Mouse (Mus musculus) left cerebral cortex, adult 18-20 months (tissue): Measurements from ENCODE around the gene Anxa5. TPM values are rescaled to one million over a fixed set of nuclear protein-coding genes. Genes with fewer than 3 reads are reported as not detected.
A peak's percentile ranks its signal among the peaks of the same experiment; 100 is the strongest.

Experiments
- DNase-seq, 2 experiments: peaks; one replicate each; pipeline ENCODE4 v3.0.0; 2021 to 2022; ENCODE audit warnings: low spot score in 2 of 2, mixed read lengths in 1 of 2
- long read RNA-seq, 2 experiments: library from polyadenylated mRNA; stranded (forward); transcript quantifications; one replicate each; pipeline ENCODE4 v2.0.0; 2021
- total RNA-seq, 2 experiments: library from RNA; stranded (reverse); gene quantifications; 2 replicates each; pipeline ENCODE4 v1.2.3; 2021

The Anxa5 gene
- total RNA-seq: 10 to 100 TPM; 71.6 to 82.2 TPM
- long read RNA-seq, experiment 1, transcript Anxa5-201 (13 exons, 1,731 nt): major isoform, 137 of 147 reads
- long read RNA-seq, experiment 1, partial matches to known transcripts: 4 of 147 reads
- long read RNA-seq, experiment 1, other reads (novel, unspliced or antisense): 6 of 147 reads
- long read RNA-seq, experiment 2, transcript Anxa5-201 (13 exons, 1,731 nt): major isoform, 110 of 116 reads
- long read RNA-seq, experiment 2, partial matches to known transcripts: 3 of 116 reads
- long read RNA-seq, experiment 2, other reads (novel, unspliced or antisense): 3 of 116 reads

GRCm38 (mm10) chr3:36475532-36476087 is at the start of gene Anxa5, which contains the start of gene 1810062G17Rik:
Gene Anxa5, minus strand, starts transcription at chr3:36475894.
Gene 1810062G17Rik, plus strand, starts transcription at chr3:36475937.
- DNase-seq: peak; percentile 79 to 88

GRCm38 (mm10) chr3:36524466-36524865 is 48.8 kb upstream of the Anxa5 start:
- no peak for DNase-seq

GRCm38 (mm10) chr3:36522137-36522536 is 46.4 kb upstream of the Anxa5 start:
- DNase-seq: no peak

- peak; percentile 57 to 75 for DNase-seq
These were observed 45.7 kb upstream of the Anxa5 start, which contains the start of gene Gm11549 for GRCm38 (mm10) chr3:36521073-36522060. Gene Gm11549, minus strand, starts transcription at chr3:36521813.

- peak; percentile 54 to 77 for DNase-seq
These were observed 40.5 kb upstream of the Anxa5 start for GRCm38 (mm10) chr3:36516196-36516595.

GRCm38 (mm10) chr3:36511491-36511890 is 35.8 kb upstream of the Anxa5 start:
- DNase-seq: no peak

GRCm38 (mm10) chr3:36505809-36506735 is 30.4 kb upstream of the Anxa5 start:
- no peak for DNase-seq

GRCm38 (mm10) chr3:36505306-36505705 is 29.6 kb upstream of the Anxa5 start:
- DNase-seq: no peak

- no peak for DNase-seq
These were observed 25.9 kb upstream of the Anxa5 start for GRCm38 (mm10) chr3:36501546-36501945.

GRCm38 (mm10) chr3:36500976-36501375 is 25.3 kb upstream of the Anxa5 start:
- no peak for DNase-seq

GRCm38 (mm10) chr3:36499418-36499817 is 23.7 kb upstream of the Anxa5 start:
- DNase-seq: no peak

GRCm38 (mm10) chr3:36498224-36498623 is 22.5 kb upstream of the Anxa5 start:
- DNase-seq: no peak

GRCm38 (mm10) chr3:36496746-36497145 is 21.1 kb upstream of the Anxa5 start:
- DNase-seq: peak; percentile 79 to 85

GRCm38 (mm10) chr3:36496273-36496672 is 20.6 kb upstream of the Anxa5 start:
- DNase-seq: no peak

GRCm38 (mm10) chr3:36495436-36495835 is 19.7 kb upstream of the Anxa5 start:
- peak; percentile 88 to 96 for DNase-seq

- DNase-seq: no peak
These were observed 18.9 kb upstream of the Anxa5 start for GRCm38 (mm10) chr3:36494613-36495012.

- DNase-seq: no peak
These were observed 18.1 kb upstream of the Anxa5 start for GRCm38 (mm10) chr3:36493641-36494283.

GRCm38 (mm10) chr3:36492716-36493391 is 17.2 kb upstream of the Anxa5 start:
- no peak for DNase-seq

GRCm38 (mm10) chr3:36491535-36491934 is 15.8 kb upstream of the Anxa5 start:
- DNase-seq: no peak
